Comparison of ENCODE assay signal across 20 mouse cellular contexts in genomic region chr6:38713957-38714898, GRCm38 (mm10). TPM values are rescaled to one million over a fixed set of nuclear protein-coding genes. Genes with fewer than 3 reads are reported as not detected.
DNase-seq lines count a peak whose midpoint lies in the region; ATAC-seq and TF ChIP-seq lines count a peak whose summit lies in the region.
"Had no signal": no experiment of that assay in that cellular context is flagged by ENCODE, and none has a peak within 500 bp of the region (broad histone marks: within the 10 kb centered on the region; RNA-seq: fewer than 3 reads in every experiment).

No protein-coding gene starts in this region.

- 60% methylated on average over 19 of the region's 19 CpGs for WGBS in heart, embryonic 12.5 days
- 74% methylated on average over 19 of the region's 19 CpGs for WGBS in bone marrow, adult 2 months
- 91% methylated on average over 19 of the region's 19 CpGs for WGBS in limb, embryonic 10.5 days

- no peak overlapping the region for H3K4me3 ChIP-seq in heart, embryonic 12.5 days
- H3K4me3 ChIP-seq in bone marrow, adult 2 months (replicated peaks; ENCODE audit: control insufficient read depth, low read depth, low read length): no peak overlapping the region
- H3K4me3 ChIP-seq in limb, embryonic 10.5 days: no peak overlapping the region
- H3K4me3 ChIP-seq: forebrain, embryonic 12.5 days; hindbrain, embryonic 12.5 days; left cerebral cortex, adult 2 months; limb, embryonic 13.5 days; midbrain, embryonic 10.5 days; neural tube, embryonic 12.5 days had no signal

- DNase-seq in heart, adult 9 months (ENCODE audit: low spot score in 2 of 2): no peak
- DNase-seq in A20 (ENCODE audit: low read depth, low spot score): peak; percentile 36
- DNase-seq in thymus, postnatal 36 days: no peak
- no peak for DNase-seq in limb, embryonic 10.5 days (ENCODE audit: low spot score)
- DNase-seq: cerebellum, adult 11 months; cerebellum, postnatal 36 days; gastrocnemius, postnatal 14 days; lung, postnatal 14 days; thymus, adult 18-20 months had no signal

- no peak overlapping the region for H3K4me2 ChIP-seq in heart, embryonic 12.5 days
- H3K4me2 ChIP-seq: forebrain, embryonic 12.5 days; hindbrain, embryonic 12.5 days; limb, embryonic 13.5 days; neural tube, embryonic 12.5 days had no signal

- H3K27ac ChIP-seq in heart, embryonic 12.5 days (ENCODE audit: poor library complexity, severe bottlenecking): 0 out of 2 replicates have a peak overlapping the region, but pooled peaks have one; percentile 45
- H3K27ac ChIP-seq in bone marrow, adult 2 months (ENCODE audit: control insufficient read depth, insufficient read depth, low read depth, low read length, poor library complexity): 0 out of 2 replicates have a peak overlapping the region, but pooled peaks have one; percentile 2
- H3K27ac ChIP-seq in limb, embryonic 10.5 days: no peak overlapping the region
- H3K27ac ChIP-seq: forebrain, embryonic 12.5 days; hindbrain, embryonic 12.5 days; limb, embryonic 13.5 days; midbrain, embryonic 10.5 days; neural tube, embryonic 12.5 days had no signal

- H3K27me3 ChIP-seq in heart, embryonic 12.5 days (replicated peaks): no peaks in the 10 kb centered on the region
- no peaks in the 10 kb centered on the region for H3K27me3 ChIP-seq in limb, embryonic 10.5 days (ENCODE audit: low read depth, poor library complexity, severe bottlenecking)
- H3K27me3 ChIP-seq: forebrain, embryonic 12.5 days; hindbrain, embryonic 12.5 days; limb, embryonic 13.5 days; neural tube, embryonic 12.5 days had no signal

- no peaks in the 10 kb centered on the region for H3K9me3 ChIP-seq in heart, embryonic 12.5 days (replicated peaks)
- no peaks in the 10 kb centered on the region for H3K9me3 ChIP-seq in limb, embryonic 10.5 days (replicated peaks)
- H3K9me3 ChIP-seq: forebrain, embryonic 12.5 days; hindbrain, embryonic 12.5 days; limb, embryonic 13.5 days; midbrain, embryonic 10.5 days; neural tube, embryonic 12.5 days had no signal

- TF ChIP-seq CTCF in bone marrow, adult 2 months (IDR thresholded peaks at IDR 0.05; ENCODE audit: control insufficient read depth, insufficient read depth, low read length): no peak

- ATAC-seq in heart, embryonic 12.5 days (ENCODE audit: insufficient number of reproducible peaks, low FRiP score): no peak
- peak; percentile 45; the same call in 1 of the 2 replicates for ATAC-seq in megakaryocyte progenitor cell, adult 5-6 weeks (replicated peaks; ENCODE audit: poor library complexity)
- ATAC-seq: inflammation-experienced regulatory T-cells, adult 6 months had no signal

- peaks cover 81% of the 10 kb centered on the region for H3K36me3 ChIP-seq in heart, embryonic 12.5 days
- peaks cover 99% of the 10 kb centered on the region for H3K36me3 ChIP-seq in limb, embryonic 10.5 days

- H3K9ac ChIP-seq in heart, embryonic 12.5 days: no peak overlapping the region
- H3K9ac ChIP-seq: forebrain, embryonic 12.5 days; hindbrain, embryonic 12.5 days; limb, embryonic 13.5 days; neural tube, embryonic 12.5 days had no signal

- H3K4me1 ChIP-seq in heart, embryonic 12.5 days (replicated peaks): peaks cover 18% of the 10 kb centered on the region
- peaks cover 9% of the 10 kb centered on the region for H3K4me1 ChIP-seq in bone marrow, adult 2 months (ENCODE audit: control insufficient read depth, insufficient read depth, low read length)
- no peaks in the 10 kb centered on the region for H3K4me1 ChIP-seq in limb, embryonic 10.5 days
- H3K4me1 ChIP-seq: forebrain, embryonic 12.5 days; hindbrain, embryonic 12.5 days; limb, embryonic 13.5 days; midbrain, embryonic 10.5 days; neural tube, embryonic 12.5 days had no signal

- TF ChIP-seq POLR2A in bone marrow, adult 2 months (IDR thresholded peaks at IDR 0.05; ENCODE audit: borderline replicate concordance, control insufficient read depth, low read depth, low read length): no peak

RNA-seq across cellular contexts. Expression of gene Clec2l, which starts 51.4 kb away (rescaled TPM):
- polyA plus RNA-seq in heart, embryonic 12.5 days (2016; fragmentation: Nextera tagmentation; extraction: Ambion mirVana): 0.95 and 1.3 TPM in 2 replicates
- not detected in 2 replicates for polyA plus RNA-seq in bone marrow, adult 2 months (2011; ENCODE audit: insufficient read depth, insufficient read length, low replicate concordance, missing spikeins)
- total RNA-seq in megakaryocyte progenitor cell, adult 5-6 weeks (2015): not detected in 2 replicates
- total RNA-seq in megakaryocyte progenitor cell, adult 5-6 weeks (2017): not detected in 2 replicates
- polyA plus RNA-seq in limb, embryonic 10.5 days (2016; fragmentation: Nextera tagmentation; extraction: Ambion mirVana): 0.35 and 0.40 TPM in 2 replicates
- polyA plus RNA-seq: liver, embryonic 16.5 days had no signal
